Mouse (Mus musculus): Measurements from ENCODE around the gene Gzmn.
"Not testable (repeated sequence)": the region's sequence is repeated elsewhere in the genome, so short reads cannot be mapped to it uniquely, and the experiment has no call there.

Gene Gzmn

DNA sequence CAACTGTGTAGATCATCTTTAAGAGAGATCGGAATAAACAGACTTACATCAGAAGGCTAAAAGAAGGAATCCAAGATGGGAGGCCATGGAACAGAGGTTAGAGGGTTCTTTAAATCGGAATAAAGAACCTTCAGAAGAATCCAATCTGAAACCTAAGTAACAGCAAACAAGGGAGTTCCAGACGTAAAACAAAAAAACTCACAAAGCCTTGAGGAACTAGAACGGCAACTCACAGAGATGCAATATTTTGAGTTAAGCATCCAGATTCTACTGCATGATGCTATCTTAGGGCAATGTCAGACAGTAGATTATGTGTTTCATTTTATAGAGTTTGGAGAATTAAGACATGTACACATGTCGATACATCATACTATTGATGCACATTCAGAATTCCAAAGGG is at the start of gene Gzmn:
Gzmn (minus strand) TSS at position 101 of the 400 bp plus-strand sequence.
- no peak for DNase-seq

DNA sequence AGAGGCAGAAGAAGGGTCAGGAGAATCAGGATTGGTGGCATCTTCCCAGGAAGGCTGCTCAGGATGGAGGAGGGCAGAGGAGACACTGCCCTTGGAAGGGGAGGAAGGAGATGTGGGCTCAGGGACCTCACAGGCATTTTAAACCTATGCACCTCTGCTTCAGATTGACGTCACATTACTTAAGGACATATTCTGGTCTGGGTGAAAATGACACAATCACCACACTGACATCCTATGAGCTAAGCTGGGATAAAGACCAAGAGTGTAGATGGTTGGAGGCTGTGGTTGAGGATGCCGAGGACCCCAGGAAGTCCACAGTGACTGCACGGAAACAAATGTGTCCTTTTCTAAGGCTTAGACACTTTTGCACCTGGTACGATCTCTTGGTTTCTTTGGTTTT is 36.9 kb upstream of the Gzmn start, which contains the start of gene Gzmf:
Gzmf (minus strand) TSS at position 101 of the 400 bp plus-strand sequence.
- DNase-seq = no peak

DNA sequence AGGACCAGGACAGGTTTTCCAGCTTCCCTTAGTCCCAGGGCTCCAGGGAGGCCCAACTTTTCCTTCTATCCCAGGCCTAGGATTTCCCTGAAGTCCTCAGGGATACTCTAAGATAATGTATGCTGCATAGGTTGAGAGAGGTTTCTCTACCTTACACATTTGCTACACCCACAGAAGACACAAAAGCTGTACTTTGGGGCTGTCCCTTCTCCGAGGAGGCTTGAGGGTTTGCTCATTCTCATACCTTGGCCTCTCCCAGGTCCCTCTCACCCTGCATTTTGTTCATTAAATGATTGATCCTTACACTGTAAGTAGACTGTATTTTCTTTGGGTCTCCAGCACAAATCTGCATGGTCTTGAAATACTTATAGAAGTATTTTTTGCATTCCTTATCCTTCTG is 31.2 kb upstream of the Gzmn start:
- DNase-seq = no peak

- peak; percentile 26 to 53 for DNase-seq
Observed at GRCm38 (mm10) chr14:56205021-56205420, 30.6 kb upstream of the Gzmn start.

DNA sequence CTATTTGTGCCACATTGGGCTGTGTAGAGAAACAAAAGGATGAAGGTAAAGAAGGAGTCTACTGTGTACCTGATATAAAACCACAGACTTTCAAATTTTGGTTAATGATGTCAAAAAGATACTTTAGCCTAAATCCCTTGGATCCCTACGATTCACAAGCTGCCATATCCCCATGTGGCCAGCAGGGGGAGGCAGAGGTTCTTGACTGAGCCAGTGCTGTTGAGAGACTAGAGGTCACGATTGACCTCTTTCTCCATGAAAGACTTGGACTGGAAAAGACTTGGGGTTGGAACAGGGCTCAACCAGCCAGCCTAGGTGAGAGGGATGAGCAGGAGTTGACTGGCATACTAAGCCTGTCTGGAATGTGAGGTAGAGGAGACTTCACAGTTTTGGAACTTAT is 29.6 kb upstream of the Gzmn start:
- peak; percentile 83 to 87 for DNase-seq

DNA sequence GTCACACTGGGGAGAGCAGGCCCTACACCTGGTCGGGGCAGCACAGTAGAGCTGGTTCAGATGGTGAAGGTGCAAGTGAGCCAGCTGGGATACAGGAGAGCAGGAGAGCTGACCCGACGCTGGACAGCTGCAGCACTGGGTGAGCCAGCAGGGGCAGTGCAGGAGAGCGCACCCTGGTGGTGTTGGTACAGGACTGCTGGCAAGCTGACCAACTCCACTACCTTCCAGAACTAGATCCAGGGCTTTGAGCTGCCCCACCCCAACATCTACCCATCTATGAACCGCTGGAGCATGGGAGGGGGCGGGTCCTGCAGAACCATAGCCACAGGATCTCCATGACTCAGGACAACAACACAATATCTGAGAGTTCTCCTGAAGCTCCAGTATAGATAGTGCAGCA is 12.5 kb upstream of the Gzmn start:
- peak in 1 of 2 experiments; percentile 11 for DNase-seq

- DNase-seq = no peak
Observed at GRCm38 (mm10) chr14:56186521-56186920, 12.1 kb upstream of the Gzmn start.

DNA sequence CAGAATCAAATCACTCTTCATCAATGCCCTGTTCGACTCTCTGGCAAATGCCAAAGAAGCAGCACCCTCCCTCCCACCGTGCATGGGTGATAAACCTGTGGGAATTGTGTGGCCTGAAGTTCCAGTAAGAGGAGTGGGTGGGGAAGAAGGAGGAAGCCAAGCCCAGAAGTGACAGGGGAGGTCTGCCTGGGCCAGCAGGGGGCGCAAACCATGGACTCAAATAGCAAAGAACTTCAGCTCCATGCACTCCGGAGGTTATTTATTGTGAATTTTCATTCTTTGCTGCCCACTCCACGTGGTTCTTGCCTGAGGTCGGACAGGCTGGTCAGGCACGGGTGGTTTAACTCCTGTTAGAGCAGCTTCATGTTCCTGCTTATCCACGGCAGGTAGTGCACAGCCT is 3.3 kb upstream of the Gzmn start:
- peak; percentile 43 to 61 for DNase-seq

GRCm38 (mm10) chr14:56173396-56173795 is 1.0 kb downstream of the Gzmn start:
- no peak for DNase-seq

- no peak for DNase-seq
Observed at GRCm38 (mm10) chr14:56172744-56173143, 1.7 kb downstream of the Gzmn start.

DNA sequence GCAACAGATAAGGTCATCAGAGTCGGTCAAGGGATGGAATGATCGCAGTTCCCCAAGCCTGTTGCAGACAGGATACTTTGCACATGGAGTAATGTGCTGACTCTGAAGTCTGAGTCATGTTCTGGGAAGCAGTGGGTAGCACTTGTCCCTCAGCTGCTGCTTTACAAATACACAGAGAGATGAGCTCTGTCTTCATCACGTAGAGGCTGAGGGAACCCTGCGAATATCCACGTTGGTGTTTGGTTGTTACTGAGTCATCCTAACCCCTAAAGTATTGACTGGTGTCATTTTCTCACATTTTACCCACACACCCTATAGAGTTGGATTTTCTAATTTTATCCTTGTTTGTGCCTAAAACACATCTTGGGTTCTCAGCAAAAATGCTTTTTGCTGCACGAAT is 6.4 kb downstream of the Gzmn start:
- DNase-seq = no peak

DNA sequence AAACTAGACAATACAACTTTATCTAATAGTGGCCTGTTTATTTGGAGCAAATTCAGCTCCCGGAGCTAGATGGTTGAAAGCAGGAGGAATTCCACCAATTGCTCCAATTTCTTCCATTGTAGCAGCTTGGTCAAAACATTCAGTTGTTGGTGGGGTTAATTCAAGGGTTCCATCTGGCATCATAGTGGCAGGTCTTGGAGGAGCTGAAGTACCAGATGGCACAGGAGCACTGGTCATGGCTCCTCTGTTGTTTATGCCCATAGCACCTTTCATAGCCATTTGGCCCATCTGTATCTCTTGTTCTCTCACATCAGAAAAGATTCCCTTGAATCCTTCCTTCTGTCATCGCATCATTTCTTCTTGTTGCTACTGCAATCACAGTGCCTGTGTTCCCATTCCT is 12.3 kb downstream of the Gzmn start:
- DNase-seq = peak; percentile 5 to 32

- not testable (repeated sequence) for DNase-seq
Observed at GRCm38 (mm10) chr14:56159479-56159878, 14.9 kb downstream of the Gzmn start, which contains the start of gene Gzmg. TSS of gene Gzmg (minus strand) at chr14:56159579.

DNA sequence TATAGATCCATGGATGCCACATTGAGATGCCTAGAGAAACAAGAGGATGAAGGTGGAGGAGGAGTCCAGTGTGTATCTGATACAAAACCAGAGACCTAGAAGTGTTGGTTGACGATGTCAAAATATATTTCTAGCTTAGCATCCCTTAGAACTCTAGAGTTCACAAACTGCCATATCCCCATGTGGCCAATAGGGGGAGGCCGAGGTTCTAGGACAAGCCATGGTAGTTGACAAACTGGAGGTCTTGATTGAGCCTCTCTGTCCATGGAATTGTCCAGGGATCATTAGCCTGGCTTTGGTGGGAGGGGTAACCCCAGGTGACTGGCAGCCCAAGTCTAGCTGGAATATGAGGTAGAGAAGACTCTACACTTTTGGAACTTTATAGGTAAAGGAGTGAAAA is 19.1 kb downstream of the Gzmn start:
- DNase-seq = no peak

DNA sequence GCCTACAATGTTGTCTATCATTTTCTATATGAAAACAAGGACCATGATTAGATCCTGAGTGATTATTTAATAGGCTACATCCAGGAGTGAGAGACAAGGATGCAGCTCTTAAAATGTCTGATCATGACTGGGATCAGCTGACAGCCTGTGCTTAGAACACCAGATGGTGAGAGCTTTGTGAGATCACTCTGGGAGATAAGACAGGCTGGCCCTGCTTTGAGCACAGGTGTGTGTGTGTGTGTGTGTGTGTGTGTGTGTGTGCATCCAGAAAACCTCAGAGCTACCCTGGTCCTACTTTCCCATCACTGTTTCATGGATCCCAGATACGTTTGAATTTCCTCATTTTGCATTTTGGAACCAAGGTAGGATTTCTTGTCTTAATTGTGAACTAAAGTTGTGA is 40.7 kb downstream of the Gzmn start:
- peak; percentile 24 to 43 for DNase-seq

DNA sequence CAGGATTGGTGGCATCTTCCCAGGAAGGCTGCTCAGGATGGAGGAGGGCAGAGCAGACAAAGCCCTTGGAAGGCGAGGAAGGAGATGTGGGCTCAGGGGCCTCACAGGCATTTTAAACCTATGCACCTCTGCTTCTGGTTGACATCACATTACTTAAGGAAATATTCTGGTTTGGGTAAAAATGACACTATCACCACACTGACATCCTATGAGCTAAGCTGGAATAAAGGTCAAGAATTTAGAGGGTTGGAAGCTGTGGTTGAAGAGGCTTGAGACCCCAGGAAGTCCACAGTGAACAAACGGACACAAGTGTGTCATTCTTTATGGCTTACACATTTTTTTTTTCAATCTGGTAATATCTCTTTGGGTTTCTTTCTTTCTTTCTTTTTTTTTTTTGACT is 41.9 kb downstream of the Gzmn start, which contains the start of gene Gzmd:
Gzmd (minus strand) TSS at position 101 of the 400 bp plus-strand sequence.
- not testable (repeated sequence) for DNase-seq

- DNase-seq = no peak
Observed at GRCm38 (mm10) chr14:56128341-56128740, 46.1 kb downstream of the Gzmn start.

GRCm38 (mm10) chr14:56123516-56123915 is 50.9 kb downstream of the Gzmn start:
- DNase-seq = no peak

DNA sequence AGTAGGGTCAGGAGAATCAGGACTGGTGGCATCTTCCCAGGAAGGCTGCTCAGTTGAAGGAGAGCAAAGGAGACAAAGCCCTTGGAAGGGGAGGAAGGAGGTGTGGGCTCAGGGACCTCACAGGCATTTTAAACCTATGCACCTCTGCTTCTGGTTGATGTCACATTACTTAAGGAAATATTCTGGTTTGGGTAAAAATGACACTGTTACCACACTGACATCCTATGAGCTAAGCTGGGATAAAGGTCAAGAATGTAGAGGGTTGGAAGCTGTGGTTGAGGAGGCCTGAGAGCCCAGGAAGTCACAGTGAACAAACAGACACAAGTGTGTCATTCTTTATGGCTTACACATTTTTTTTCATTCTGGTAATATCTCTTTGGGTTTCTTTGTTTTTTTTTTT is 53.9 kb downstream of the Gzmn start, which contains the start of gene Gzme:
Gzme (minus strand) TSS at position 101 of the 400 bp plus-strand sequence.
- DNase-seq = no peak
